Mouse (Mus musculus): ENCODE measurements around the gene B230104I21Rik. TPM values are rescaled to one million over a fixed set of nuclear protein-coding genes. Genes with fewer than 3 reads are reported as not detected.

B230104I21Rik gene
- not detected for polyA plus RNA-seq (2014; fragmentation: Illumina TruSeq; extraction: RNeasy Lipid Tissue Mini Kit (QIAGEN cat#74804); ENCODE audit: low read depth, low replicate concordance)

DNA sequence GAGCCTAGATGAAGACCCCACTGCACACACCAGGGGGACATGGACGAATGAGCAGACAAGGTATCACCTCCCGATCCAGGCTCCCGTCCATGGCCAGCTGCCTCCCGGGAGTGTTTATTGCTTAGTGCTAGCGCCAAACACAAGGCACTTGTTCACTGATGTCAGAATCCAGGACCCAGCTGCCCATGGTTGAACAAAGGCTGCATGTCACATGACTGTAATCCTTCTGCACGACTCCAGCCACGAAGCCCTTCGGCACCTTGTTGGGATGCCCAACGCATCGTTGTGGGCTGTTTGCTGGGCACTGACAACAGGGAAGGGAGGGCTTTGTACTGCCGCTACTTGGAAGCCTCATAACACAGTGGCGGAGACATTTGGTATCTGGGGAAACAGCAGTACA is at the start of gene B230104I21Rik:
Gene B230104I21Rik, plus strand, starts transcription at position 367 of the 400 bp plus-strand sequence.

DNA sequence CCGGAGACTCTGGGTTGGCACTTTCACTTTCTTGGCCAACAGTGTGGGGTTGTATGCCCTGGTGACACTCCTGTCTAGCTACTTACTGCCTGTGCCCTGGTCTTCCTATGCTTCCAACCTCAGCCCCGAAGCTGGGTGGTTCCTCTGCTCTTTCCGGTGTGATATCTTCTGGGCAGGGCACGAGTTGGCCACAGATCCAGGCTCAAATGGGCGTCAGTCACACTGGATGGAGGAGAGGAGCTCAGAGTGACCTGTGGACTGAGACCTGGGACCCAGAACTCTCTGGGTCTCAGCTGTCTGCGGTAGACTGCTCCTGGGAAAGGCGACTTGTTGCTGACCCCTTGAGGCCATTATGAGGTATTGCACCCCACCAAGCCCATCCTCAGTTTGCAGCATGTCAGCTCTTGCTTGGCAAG is 34.5 kb upstream of the B230104I21Rik start, which contains the start of gene Arhgef16:
Gene Arhgef16, minus strand, starts transcription at position 211 of the 416 bp plus-strand sequence.

Other genes with a start within 250 kb of the B230104I21Rik start
- not detected for gene Trp73, start 195.9 kb upstream of the B230104I21Rik start, polyA plus RNA-seq (2014; fragmentation: Illumina TruSeq; extraction: RNeasy Lipid Tissue Mini Kit (QIAGEN cat#74804); ENCODE audit: low read depth, low replicate concordance)
- not detected for gene Wrap73, start 193.8 kb upstream of the B230104I21Rik start, polyA plus RNA-seq (2014; fragmentation: Illumina TruSeq; extraction: RNeasy Lipid Tissue Mini Kit (QIAGEN cat#74804); ENCODE audit: low read depth, low replicate concordance)
- gene Tprgl, start 175.5 kb upstream of the B230104I21Rik start, polyA plus RNA-seq (2014; fragmentation: Illumina TruSeq; extraction: RNeasy Lipid Tissue Mini Kit (QIAGEN cat#74804); ENCODE audit: low read depth, low replicate concordance) = 70.5 TPM
- gene Megf6, start 165.4 kb upstream of the B230104I21Rik start, polyA plus RNA-seq (2014; fragmentation: Illumina TruSeq; extraction: RNeasy Lipid Tissue Mini Kit (QIAGEN cat#74804); ENCODE audit: low read depth, low replicate concordance) = not detected
- 0.81 TPM for gene Arhgef16, start 34.5 kb upstream of the B230104I21Rik start, polyA plus RNA-seq (2014; fragmentation: Illumina TruSeq; extraction: RNeasy Lipid Tissue Mini Kit (QIAGEN cat#74804); ENCODE audit: low read depth, low replicate concordance)

All from kidney, adult 10 weeks (tissue).